Mouse (Mus musculus) stomach, embryonic 14.5 days (tissue): ENCODE data around the gene E2f3. TPM values are rescaled to one million over a fixed set of nuclear protein-coding genes. Genes with fewer than 3 reads are reported as not detected.
A peak's percentile ranks its signal among the peaks of the same experiment; 100 is the strongest.

ENCODE experiments used
- ATAC-seq: fragments of 200-750 bp; cut with Nextera tagmentation; 2 replicates; pipeline ENCODE4 v1.8.0; 2017; ENCODE audit warnings: low read depth, moderate TSS enrichment; ENCODE audit not compliant: insufficient number of reproducible peaks, insufficient read depth, low FRiP score
- H3K27ac ChIP-seq: fragments of 300-500 bp; sonication (generic); 2 replicates; pipeline ENCODE4 v1.5.1; 2014; ENCODE audit warnings: mild to moderate bottlenecking, low read length, moderate library complexity, mixed read lengths
- H3K27me3 ChIP-seq: fragments of 300-500 bp; sonication (generic); 2 replicates; pipeline ENCODE4 v1.6.1; 2014; ENCODE audit warnings: low read length, control low read depth, mixed read lengths; ENCODE audit not compliant: control insufficient read depth, insufficient read depth
- H3K36me3 ChIP-seq: fragments of 300-500 bp; sonication (generic); 2 replicates; pipeline ENCODE4 v1.6.1; 2014; ENCODE audit warnings: mild to moderate bottlenecking, control low read depth, low read length, moderate library complexity, mixed read lengths; ENCODE audit not compliant: control insufficient read depth, insufficient read depth
- H3K4me1 ChIP-seq: fragments of 300-500 bp; sonication (generic); 2 replicates; pipeline ENCODE4 v1.6.1; 2014; ENCODE audit warnings: low read length, control low read depth, mixed read lengths; ENCODE audit not compliant: control insufficient read depth, insufficient read depth
- H3K4me2 ChIP-seq: fragments of 300-500 bp; sonication (generic); replicated peaks from 2 replicates; pipeline ENCODE4 v1.6.1; 2014; ENCODE audit warnings: low read depth, low read length, control low read depth
- H3K4me3 ChIP-seq: fragments of 300-500 bp; sonication (generic); 2 replicates; pipeline ENCODE4 v1.5.1; 2014; ENCODE audit warnings: low read depth, low read length, control low read depth
- H3K9ac ChIP-seq: fragments of 300-500 bp; sonication (generic); replicated peaks from 2 replicates; pipeline ENCODE4 v1.6.1; 2014; ENCODE audit warnings: low read depth, mild to moderate bottlenecking, control low read depth, low read length, moderate library complexity, mixed read lengths
- H3K9me3 ChIP-seq: fragments of 300-500 bp; sonication (generic); 2 replicates; pipeline ENCODE4 v1.6.1; 2016; ENCODE audit warnings: low read depth, low read length, control low read depth; ENCODE audit not compliant: control insufficient read depth
- WGBS: fragments of 180-500 bp; shearing (Covaris S2); extraction: QIAGEN DNeasy Blood & Tissue Kit; methylation state at CpG from one replicate; pipeline ENCODE4 v1.1.7; 2014; 5-methylcytosine and 5-hydroxymethylcytosine counted together
- polyA plus RNA-seq: library from polyadenylated mRNA; unstranded; fragments of >200 nt; fragmentation: Nextera tagmentation; extraction: Ambion mirVana; gene quantifications from 2 replicates; pipeline ENCODE4 v1.2.1, GENCODE M21; 2014

The E2f3 gene
- polyA plus RNA-seq, 1 experiment from 2014 or later: 11.3 TPM

GRCm38 (mm10) chr13:29907995-29908394, 77.9 kb downstream of the E2f3 start:
- no peak overlapping the region for H3K9ac ChIP-seq
- WGBS: 96% methylated on average over 9 of the region's 9 CpGs
- no peak overlapping the region for H3K4me3 ChIP-seq
- H3K36me3 ChIP-seq: peaks cover 42% of the 10 kb centered on the region
- ATAC-seq: no peak
- H3K4me1 ChIP-seq: no peaks in the 10 kb centered on the region
- H3K4me2 ChIP-seq: no peak overlapping the region
- peaks cover 8% of the 10 kb centered on the region; the same call in 1 of the 2 replicates for H3K9me3 ChIP-seq
- H3K27me3 ChIP-seq: no peaks in the 10 kb centered on the region
- H3K27ac ChIP-seq: no peak overlapping the region

GRCm38 (mm10) chr13:29906734-29907133, 79.1 kb downstream of the E2f3 start:
- H3K9ac ChIP-seq: no peak overlapping the region
- 92% methylated on average over 10 of the region's 10 CpGs for WGBS
- no peak for ATAC-seq
- no peaks in the 10 kb centered on the region for H3K27me3 ChIP-seq
- peaks cover 8% of the 10 kb centered on the region; the same call in 1 of the 2 replicates for H3K9me3 ChIP-seq
- H3K4me1 ChIP-seq: no peaks in the 10 kb centered on the region
- no peak overlapping the region for H3K4me2 ChIP-seq
- H3K27ac ChIP-seq: no peak overlapping the region
- no peak overlapping the region for H3K4me3 ChIP-seq
- H3K36me3 ChIP-seq: peaks cover 41% of the 10 kb centered on the region

GRCm38 (mm10) chr13:29903341-29903740, 82.5 kb downstream of the E2f3 start:
- no peak for ATAC-seq
- Histone ChIP-seq H3K4me3 (no peak overlapping the region), H3K27ac (no peak overlapping the region), H3K36me3 (peaks cover 8% of the 10 kb centered on the region), H3K9me3 (peaks cover 8% of the 10 kb centered on the region; the same call in 1 of the 2 replicates), H3K4me2 (no peak overlapping the region), H3K9ac (no peak overlapping the region), H3K27me3 (no peaks in the 10 kb centered on the region), H3K4me1 (no peaks in the 10 kb centered on the region)
- 86% methylated on average over 1 of the region's 1 CpGs for whole genome bisulfite sequencing

- no peak overlapping the region for H3K4me3 ChIP-seq
- no peak overlapping the region for H3K9ac ChIP-seq
- no peak for ATAC-seq
- H3K27me3 ChIP-seq: no peaks in the 10 kb centered on the region
- no peak overlapping the region for H3K4me2 ChIP-seq
- peaks cover 4% of the 10 kb centered on the region; the same call in 1 of the 2 replicates for H3K36me3 ChIP-seq
- peaks cover 8% of the 10 kb centered on the region; the same call in 1 of the 2 replicates for H3K9me3 ChIP-seq
- H3K4me1 ChIP-seq: no peaks in the 10 kb centered on the region
- 89% methylated on average over 1 of the region's 1 CpGs for WGBS
- no peak overlapping the region for H3K27ac ChIP-seq
Measured at GRCm38 (mm10) chr13:29902676-29903075, 83.2 kb downstream of the E2f3 start.

GRCm38 (mm10) chr13:29901641-29902040, 84.2 kb downstream of the E2f3 start:
- H3K27me3 ChIP-seq: no peaks in the 10 kb centered on the region
- no peak overlapping the region for H3K4me3 ChIP-seq
- H3K9me3 ChIP-seq: peaks cover 8% of the 10 kb centered on the region; the same call in 1 of the 2 replicates
- H3K4me1 ChIP-seq: no peaks in the 10 kb centered on the region
- no peak overlapping the region for H3K4me2 ChIP-seq
- no peak for ATAC-seq
- peaks cover under 1% of the 10 kb centered on the region; the same call in 1 of the 2 replicates for H3K36me3 ChIP-seq
- no peak overlapping the region for H3K27ac ChIP-seq
- no peak overlapping the region for H3K9ac ChIP-seq
- WGBS: 66% methylated on average over 4 of the region's 4 CpGs

GRCm38 (mm10) chr13:29866780-29867179, 119.1 kb downstream of the E2f3 start:
- no peak overlapping the region for H3K4me2 ChIP-seq
- no peaks in the 10 kb centered on the region for H3K27me3 ChIP-seq
- no peak overlapping the region for H3K9ac ChIP-seq
- WGBS: 89% methylated on average over 3 of the region's 3 CpGs
- H3K9me3 ChIP-seq: no peaks in the 10 kb centered on the region
- no peak overlapping the region for H3K27ac ChIP-seq
- H3K4me3 ChIP-seq: no peak overlapping the region
- no peak for ATAC-seq
- no peaks in the 10 kb centered on the region for H3K4me1 ChIP-seq
- no peaks in the 10 kb centered on the region for H3K36me3 ChIP-seq

- no peak for ATAC-seq
- no peaks in the 10 kb centered on the region for H3K4me1 ChIP-seq
- H3K4me3 ChIP-seq: no peak overlapping the region
- no peak overlapping the region for H3K4me2 ChIP-seq
- H3K36me3 ChIP-seq: no peaks in the 10 kb centered on the region
- no peaks in the 10 kb centered on the region for H3K9me3 ChIP-seq
- H3K27me3 ChIP-seq: no peaks in the 10 kb centered on the region
- H3K27ac ChIP-seq: no peak overlapping the region
- no peak overlapping the region for H3K9ac ChIP-seq
- 40% methylated on average over 6 of the region's 6 CpGs for WGBS
Measured at GRCm38 (mm10) chr13:29864331-29864730, 121.5 kb downstream of the E2f3 start.

GRCm38 (mm10) chr13:29860087-29860486, 125.8 kb downstream of the E2f3 start:
- H3K9ac ChIP-seq: no peak overlapping the region
- WGBS: 64% methylated on average over 2 of the region's 2 CpGs
- no peaks in the 10 kb centered on the region for H3K9me3 ChIP-seq
- no peak overlapping the region for H3K4me2 ChIP-seq
- no peak for ATAC-seq
- H3K4me3 ChIP-seq: no peak overlapping the region
- H3K36me3 ChIP-seq: no peaks in the 10 kb centered on the region
- H3K27me3 ChIP-seq: no peaks in the 10 kb centered on the region
- H3K4me1 ChIP-seq: no peaks in the 10 kb centered on the region
- no peak overlapping the region for H3K27ac ChIP-seq

- Histone ChIP-seq H3K4me2 (no peak overlapping the region), H3K27me3 (no peaks in the 10 kb centered on the region), H3K9ac (no peak overlapping the region), H3K9me3 (no peaks in the 10 kb centered on the region), H3K4me3 (no peak overlapping the region), H3K4me1 (peaks cover 5% of the 10 kb centered on the region; the same call in 1 of the 2 replicates), H3K27ac (no peak overlapping the region), H3K36me3 (no peaks in the 10 kb centered on the region)
- 18% methylated on average over 4 of the region's 4 CpGs for WGBS
- 0 out of 2 replicates have a peak, but pooled peaks have one; percentile 60 for ATAC-seq
Measured at GRCm38 (mm10) chr13:29857436-29857835, 128.4 kb downstream of the E2f3 start.
